Mouse (Mus musculus) CH12F3 (cell line): ENCODE results near the gene Rab43.

Source experiments
- in situ Hi-C: fragments of 300-500 bp; cut with MboI; formaldehyde crosslinking; loops from 2 replicates; pipeline ENCODE4 v1.14.3; 2020; ENCODE audit warnings: low sequenced_read_pairs

The Rab43 gene

DNA sequence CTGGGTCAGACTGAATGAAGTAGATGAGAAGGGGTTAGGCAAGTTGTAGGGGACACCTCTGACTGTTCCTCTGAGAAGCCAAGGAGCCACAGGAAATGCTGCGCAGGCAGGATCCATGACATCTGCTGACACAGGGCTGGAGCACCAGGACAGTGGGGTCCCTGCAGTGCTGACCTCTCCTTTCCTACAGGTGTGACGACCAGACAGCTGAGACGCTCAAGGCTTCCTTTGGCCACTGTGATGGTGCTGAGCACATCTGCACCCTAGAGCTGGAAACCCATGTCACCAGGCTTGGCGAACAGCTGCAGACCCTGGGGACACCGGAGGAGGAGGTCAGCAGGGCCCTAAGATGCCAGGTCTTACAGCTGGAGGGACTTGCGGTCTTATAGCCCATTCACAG lies 60.4 kb downstream of the Rab43 start:
- in situ Hi-C loops = no loop called here

DNA sequence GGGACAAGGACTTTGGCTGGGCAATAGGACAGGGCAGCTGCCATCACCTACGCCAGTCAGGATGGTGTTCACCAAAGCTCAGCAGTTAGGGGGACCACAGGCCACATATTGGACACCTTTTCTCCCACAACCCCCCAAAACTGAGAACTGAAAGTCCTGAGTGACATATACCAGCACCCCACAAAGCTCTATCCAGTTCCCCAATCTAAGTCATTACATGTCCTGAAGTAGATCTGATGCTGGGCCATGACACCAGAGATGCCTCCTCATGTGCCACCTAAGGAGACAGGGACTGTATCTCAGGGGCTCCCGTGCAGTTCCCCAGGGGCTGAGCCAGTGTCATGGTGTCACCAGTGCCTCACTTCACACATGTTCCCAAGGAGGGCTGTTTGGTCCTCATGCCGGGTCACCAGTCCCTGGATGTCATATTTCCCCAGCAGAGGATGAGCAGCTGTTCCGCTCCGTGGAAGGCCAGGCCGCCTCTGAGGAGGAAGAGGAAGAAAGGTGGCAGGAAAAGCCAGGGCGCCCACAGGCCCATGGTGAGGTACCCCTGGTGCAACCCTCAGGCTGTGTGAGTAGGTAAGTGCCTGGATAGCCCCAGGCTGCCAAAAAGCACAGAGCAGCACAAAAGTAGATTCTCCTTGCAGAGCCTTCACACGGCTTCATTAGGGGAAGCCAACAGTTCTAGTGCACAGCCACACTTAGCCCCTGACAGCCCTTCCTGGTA lies 61.6 kb downstream of the Rab43 start:
- in situ Hi-C loops = no loop called here

DNA sequence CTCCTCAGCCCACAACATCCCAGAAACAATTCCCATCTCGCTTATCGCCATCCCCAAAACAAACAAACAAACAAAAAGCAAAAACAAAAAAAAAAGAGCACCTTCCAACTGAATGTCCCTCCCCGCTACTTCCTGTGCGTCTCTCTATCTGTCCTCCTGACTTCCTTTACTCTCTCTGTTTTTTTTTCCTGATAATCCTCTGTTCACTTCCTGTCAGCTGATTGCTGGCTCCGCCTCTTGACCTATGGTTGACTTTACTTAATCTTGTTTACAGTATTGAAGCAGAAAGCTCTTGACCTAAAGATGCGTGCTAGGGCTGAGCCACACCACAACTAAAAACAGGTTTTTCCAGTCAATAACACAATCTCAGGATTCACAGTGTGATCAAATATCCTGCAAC lies 63.4 kb downstream of the Rab43 start:
- in situ Hi-C loops = no loop called here

DNA sequence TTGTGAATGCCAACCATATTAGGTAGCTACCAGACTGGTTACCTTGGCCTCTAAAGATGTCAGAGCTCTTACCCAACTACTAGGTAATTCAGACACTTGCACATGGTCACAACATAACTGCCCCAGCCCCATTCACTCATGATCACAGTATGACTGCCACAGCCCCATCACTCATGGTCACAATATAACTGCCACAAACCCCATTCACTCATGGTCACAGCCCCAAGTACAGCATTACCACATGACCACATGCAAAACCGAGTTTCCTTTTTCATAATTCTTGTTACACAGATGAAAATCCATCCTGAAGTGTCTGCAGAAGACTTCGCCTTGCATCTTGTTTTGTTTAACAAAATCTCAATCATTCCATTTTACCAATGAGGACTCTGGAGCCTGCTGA lies 63.9 kb downstream of the Rab43 start:
- in situ Hi-C loops = no loop called here

DNA sequence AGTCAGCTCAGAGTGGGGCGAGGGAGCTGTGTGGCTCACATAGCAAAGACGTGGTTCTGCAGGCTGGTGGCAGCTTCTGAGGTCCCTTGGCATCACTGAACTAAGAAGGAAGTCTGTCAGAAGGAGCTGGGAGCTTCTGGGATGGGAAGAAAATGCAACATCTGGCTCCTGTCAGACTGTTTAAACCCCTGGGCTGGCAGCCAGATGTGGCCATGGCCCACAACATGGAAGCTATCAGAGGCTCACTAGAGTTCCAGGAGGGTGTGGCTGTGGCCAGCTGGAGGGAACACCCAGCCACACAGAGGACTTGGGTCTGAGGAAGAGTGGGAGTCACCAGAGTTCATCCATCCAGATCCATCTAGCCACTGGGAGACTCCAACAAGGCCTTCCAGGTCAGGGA lies 65.1 kb downstream of the Rab43 start:
- in situ Hi-C loops = no loop called here

DNA sequence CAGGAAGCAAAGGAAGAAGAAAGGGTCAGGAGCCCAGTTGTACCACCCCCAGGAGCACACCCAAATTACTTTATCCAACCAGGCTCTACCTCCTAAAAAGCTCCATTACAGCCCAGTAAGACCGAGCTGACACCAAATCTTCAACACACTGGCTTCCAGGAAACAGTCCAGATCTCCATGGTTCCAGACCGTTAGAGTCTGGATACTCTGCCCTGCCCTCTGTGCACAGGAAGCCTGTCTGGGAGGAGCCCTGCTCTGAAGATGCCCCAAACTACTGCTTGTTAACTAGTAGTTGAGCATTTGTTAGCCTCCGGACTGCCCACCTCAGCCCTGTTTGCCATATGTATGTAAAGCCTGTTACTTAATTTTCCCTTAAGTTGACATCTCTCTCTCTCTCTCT lies 65.9 kb downstream of the Rab43 start:
- in situ Hi-C loops = no loop called here

DNA sequence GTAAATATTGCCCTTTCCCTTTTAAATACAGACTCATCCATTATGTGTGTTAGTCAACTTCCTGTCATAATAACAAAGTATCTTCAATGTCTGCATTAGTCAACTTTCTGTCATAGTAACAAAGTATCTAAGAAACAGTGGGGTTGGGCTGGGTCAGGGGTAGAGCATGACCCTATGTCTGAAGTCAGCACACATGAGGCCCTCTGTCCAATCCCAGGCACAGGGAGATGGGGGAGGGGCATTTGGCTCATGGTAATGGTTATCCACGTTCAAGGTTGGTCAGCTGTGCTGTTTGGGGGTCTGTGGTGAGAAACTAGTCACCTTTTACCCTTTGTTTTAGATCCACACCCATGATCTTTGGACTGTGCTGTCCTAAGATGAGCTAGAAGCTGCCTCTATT lies 66.7 kb downstream of the Rab43 start:
- in situ Hi-C loops = no loop called here

DNA sequence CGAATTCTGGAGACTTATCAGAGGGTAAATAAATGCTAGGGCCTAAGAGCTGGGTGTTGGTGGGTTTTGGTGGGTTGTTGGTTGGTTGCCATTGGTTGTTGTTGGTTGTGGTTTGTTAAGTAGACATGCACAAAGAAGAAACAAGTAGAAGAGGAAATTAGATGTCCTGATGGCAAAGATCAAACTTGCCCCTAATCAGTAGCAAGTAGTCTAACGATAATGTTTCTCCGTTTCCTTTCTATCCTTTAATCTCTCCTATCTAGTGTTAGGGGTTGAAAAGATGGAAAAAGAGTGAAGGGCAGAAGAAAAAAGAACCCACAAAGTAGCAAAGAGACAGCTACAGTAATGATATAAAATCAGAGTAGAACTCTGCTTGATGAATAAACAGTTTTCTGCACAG lies 67.3 kb downstream of the Rab43 start:
- in situ Hi-C loops = no loop called here

DNA sequence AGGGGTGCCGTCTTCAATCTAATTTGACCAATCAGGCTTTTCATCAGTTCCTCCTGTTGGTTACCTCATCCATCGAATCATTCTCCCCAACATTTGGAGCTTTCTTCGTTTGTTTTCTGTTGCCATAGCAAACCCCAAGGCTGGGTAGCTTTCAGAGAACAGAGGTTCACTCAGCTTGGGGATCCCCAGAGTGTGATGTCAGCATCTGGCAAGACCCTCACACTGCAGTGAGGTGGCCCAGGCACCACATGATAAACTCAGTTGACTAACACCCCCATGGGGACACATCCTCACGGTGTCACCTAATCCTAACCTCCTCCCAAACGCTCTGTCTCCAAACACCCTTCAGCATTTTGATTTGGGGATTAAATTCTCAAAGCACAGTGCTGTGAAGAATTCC lies 68.7 kb downstream of the Rab43 start:
- in situ Hi-C loops = no loop called here

DNA sequence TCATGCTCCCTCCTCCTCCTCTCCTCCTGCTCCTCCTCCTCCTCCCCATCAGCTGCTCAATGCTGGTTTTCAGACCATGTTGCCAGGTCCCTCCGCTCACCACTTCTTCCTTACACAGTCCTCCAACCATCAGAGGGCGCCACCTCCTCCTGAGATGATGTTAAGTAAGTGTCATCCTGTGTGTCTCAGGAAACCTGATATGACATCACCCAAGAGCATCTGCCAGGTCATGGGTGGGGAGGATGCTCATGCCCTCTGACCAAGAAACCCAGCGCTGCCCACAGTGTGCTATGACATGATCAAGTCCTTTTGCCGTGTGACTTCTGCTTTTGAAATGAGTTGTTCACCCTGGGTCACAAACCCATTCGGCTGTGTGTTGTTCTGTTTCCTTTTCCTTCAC lies 69.2 kb downstream of the Rab43 start:
- in situ Hi-C loops = no loop called here

DNA sequence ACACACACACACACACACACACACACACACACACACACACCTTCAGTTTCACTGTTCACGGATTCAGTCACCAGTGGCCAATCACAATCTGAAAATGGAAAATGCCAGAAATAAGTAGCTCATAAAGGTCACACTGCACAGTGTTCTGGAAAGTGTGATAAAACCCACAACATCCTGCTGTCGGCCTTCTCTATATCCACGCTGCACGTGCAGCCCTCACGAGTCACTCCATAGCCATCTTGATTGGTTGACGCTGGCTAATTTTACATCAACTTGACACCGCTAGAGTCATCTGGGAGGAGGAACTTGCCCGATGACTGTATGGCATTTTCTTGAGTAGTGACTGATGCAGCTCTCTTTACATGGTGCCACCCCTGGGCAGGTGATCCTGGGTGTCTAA lies 70.0 kb downstream of the Rab43 start:
- in situ Hi-C loops = no loop called here

DNA sequence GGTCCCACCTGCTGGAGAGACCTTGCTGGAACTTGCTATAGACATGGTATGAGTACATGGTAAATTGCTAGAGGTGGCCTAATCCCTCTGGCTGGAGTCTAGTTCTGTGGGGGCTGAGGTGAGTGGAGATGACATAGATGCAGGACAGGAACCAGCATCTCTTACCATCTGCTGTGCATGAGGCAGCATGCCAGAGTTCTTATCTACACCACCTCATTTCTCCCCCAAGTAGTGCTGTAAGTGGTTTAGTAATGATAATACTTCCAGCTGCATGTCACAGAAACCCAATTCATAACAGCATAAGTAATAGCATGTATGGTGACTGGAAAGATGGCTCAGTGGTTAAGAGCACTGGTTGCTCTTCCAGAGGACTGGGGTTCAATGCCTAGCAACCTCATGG lies 71.5 kb downstream of the Rab43 start:
- in situ Hi-C loops = no loop called here

DNA sequence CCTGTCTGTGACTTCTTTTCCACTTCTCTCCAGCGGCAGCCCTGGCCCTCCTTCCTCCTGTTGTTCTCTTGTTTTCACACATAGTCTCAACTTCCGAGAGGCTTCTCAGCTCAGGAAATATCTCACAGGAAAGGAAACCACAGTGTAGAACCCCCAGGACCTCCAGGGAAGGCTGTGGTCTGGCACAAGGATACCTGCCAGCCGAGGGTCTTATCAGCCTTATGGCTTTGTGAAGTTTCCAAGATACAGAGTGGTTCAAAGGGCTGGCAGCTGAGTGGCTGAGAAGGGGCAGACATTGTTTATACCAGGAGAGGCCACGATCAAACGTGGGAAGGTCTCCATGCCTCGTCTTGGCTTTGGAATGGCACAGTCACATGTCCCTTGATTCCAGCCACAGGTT lies 72.1 kb downstream of the Rab43 start:
- in situ Hi-C loops = no loop called here
